Mouse (Mus musculus): ENCODE results near the gene Wdr83os.
A peak's percentile ranks its signal among the peaks of the same experiment; 100 is the strongest.

Wdr83os gene

GRCm38 (mm10) chr8:85080532-85081215, at the start of gene Wdr83os:
Gene Wdr83os (plus strand): TSS chr8:85080740.
- peak; percentile 67 for DNase-seq

GRCm38 (mm10) chr8:85032622-85033311, 47.8 kb upstream of the Wdr83os start:
- no peak for DNase-seq

- DNase-seq, result peak; percentile 48
Measured at GRCm38 (mm10) chr8:85033867-85034266, 46.7 kb upstream of the Wdr83os start.

- peak; percentile 77 for DNase-seq
Measured at GRCm38 (mm10) chr8:85034764-85035163, 45.8 kb upstream of the Wdr83os start.

GRCm38 (mm10) chr8:85035165-85035727, 45.3 kb upstream of the Wdr83os start:
- DNase-seq, result peak; percentile 56

- peak; percentile 59 for DNase-seq
Measured at GRCm38 (mm10) chr8:85035728-85036310, 44.7 kb upstream of the Wdr83os start.

- DNase-seq, result no peak
Measured at GRCm38 (mm10) chr8:85036381-85036717, 44.2 kb upstream of the Wdr83os start.

- peak; percentile 95 for DNase-seq
Measured at GRCm38 (mm10) chr8:85036718-85037365, 43.7 kb upstream of the Wdr83os start, which contains the start of gene Tnpo2. Gene Tnpo2 (plus strand): TSS chr8:85036915.

DNA sequence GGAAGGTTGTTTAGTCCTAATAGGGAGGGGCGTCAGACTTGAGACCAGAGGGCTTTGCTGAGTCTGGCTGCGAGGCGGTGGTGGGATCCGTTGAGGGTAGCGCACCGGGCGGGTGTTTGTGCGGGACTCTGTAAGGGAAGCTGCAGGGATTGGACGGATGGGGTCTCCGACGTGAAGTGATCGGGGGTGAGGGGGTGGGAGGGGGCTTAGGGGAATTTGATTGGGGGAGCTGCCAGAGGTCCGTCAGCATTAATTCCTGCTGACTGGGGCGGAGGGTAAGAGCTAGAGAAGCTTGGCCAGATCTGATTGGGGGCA, 43.2 kb upstream of the Wdr83os start:
- DNase-seq, result no peak

DNA sequence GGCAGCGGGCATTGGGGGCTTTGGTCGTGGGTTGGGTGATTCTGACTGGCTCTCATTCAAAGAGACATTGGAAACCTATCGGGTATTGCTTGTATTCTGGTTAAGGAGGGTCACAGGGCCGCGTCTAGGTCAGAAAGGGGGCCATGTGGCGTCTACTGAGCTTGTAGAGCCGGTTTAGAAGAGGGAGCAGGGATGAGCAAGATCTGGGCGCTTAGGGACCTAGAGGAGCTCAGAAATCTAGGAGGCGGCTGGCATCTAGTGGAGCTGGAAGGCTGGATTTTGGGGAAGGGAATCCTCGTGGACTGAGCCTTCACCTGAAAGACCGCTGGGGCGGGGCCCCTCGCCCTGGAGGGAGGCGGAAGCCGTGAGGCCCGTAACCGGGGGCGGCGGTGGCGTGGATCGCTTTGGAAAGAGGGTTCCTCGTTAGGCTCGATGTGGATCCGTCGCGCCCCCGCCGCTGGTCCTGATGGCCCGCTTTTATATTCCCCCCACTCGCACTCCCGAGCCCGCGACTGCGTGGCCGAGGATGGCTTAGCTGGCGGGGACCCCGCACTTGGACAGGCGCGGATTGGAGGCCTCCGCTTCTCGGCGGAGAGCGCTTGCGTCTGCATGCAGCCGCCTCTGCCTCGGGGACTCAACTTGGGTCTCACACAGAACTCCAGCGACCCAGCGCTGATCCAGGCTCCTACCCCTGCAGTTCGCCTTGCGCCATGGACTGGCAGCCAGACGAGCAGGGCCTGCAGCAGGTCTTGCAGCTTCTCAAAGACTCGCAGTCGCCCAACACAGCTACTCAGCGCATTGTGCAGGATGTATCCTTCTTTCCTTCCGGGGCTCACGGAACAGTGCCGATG, 42.6 kb upstream of the Wdr83os start:
- DNase-seq, result peak; percentile 68

DNA sequence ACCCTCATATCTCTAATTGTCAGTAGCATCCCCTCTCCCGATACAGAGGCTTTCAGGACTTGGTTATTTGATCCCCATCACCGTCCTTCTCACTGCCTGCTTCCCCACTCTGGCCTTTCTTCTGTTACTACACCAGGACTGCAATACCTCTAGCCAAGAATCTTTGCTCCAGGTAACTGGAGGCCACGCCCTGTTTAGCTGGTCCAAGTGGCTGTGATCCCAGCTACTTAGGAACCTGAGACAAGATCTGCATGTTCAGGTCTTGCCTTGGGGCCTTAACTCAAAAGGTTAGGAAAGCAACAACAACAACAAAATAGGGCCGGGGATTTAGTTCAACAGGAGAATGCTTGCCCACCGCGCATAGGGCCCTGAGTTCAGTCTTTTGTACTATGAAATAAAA, 36.9 kb upstream of the Wdr83os start:
- no peak for DNase-seq

GRCm38 (mm10) chr8:85057367-85057766, 23.2 kb upstream of the Wdr83os start:
- DNase-seq, result no peak

DNA sequence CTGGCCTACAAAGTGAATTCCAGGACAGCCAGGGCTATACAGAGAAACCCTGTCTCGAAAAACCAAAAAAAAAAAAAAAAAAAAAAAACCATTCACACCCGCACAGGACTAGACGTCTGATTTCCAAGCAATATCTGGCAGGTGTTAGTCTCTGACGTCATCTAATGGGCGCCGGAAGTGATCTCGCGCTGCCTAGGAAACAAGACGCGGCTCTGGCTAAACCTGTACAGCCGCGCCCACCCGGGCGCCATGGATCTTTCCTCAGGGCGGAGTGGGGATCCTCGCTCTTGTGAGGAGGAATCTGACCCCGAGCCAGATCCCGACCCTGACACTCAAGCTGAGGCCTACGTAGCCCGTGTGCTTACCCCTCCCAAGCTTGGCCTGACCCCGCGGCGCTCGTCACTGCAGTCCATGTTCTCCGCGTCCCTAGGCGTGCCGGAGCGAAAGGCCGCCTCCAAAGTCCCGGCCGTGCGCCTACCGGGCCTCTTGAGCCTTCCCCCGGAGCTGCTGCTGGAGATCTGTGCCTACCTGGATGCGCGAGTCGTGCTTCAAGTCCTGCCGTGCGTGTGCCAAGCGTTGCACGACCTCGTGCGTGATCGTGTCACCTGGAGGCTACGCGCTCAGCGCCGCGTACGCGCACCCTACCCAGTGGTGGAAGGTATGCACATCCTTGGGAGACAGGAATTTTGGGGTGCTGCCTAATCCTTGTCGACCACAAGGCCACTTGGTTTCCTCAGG, 20.5 kb upstream of the Wdr83os start, which contains the start of gene Fbxw9:
Gene Fbxw9 (plus strand): TSS at position 177 of the 738 bp plus-strand sequence.
- DNase-seq, result peak; percentile 91

DNA sequence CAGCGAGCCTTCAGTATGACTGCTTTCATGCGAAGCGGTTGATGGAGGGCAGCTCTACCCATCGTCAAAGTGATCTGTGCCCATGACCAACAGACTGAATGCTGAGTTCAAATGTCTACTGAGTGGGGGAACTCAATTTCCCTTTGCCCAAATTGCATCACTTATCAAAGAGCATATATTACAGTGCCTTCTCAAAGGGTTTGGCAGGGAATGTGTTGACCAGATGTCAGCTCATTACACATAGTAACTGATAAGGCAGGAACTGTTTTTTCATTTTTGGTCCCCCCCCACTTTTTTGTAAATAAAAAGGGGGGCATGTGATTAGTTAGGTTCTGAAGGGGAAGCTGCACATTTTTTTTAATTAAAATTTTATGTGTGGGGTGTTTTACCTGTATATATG, 17.9 kb upstream of the Wdr83os start:
- DNase-seq, result no peak

DNA sequence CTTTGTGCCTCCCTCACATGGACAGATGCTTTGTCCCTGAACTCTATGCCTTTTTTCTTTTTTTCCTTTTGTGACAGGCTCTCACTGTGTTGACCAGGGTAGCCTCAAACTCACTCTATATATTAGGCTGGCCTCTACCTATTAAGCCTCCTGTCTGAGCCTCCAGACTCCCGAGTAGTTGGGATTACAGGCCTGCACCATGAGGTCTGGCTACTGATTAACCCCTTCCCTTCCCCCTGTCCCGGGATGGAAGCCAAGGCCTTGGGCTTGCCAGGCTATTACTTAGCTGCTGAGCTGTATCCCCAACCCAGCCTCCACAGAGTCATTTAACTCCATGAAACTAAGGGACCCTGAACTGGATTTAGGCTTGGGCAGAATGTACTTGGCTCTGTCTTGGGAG, 15.3 kb upstream of the Wdr83os start:
- no peak for DNase-seq

- DNase-seq, result no peak
Measured at GRCm38 (mm10) chr8:85067155-85067554, 13.4 kb upstream of the Wdr83os start.

DNA sequence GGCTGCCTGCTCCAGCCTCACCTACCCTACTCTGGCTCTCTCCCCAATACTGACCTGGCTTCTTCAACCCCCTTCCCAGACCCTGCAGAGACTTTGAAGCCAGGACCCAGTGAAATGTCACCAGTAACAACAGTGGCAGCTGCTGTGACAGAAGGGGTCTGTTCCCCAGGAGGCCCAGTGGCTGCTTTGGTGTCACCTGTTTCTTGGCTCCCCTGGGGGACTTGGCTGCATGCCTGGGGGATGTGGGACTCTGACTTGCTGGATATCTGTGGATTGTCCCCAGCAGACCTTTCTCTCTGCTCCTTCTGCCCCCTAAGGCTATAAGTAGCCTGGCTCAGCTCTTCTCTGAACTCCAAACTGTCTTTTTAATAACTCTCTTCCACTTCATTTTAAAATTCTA, 12.6 kb upstream of the Wdr83os start, which contains the start of gene Gm5741:
Gene Gm5741 (minus strand): TSS at position 1 of the 400 bp plus-strand sequence.
- DNase-seq, result no peak

- no peak for DNase-seq
Measured at GRCm38 (mm10) chr8:85071041-85071440, 9.5 kb upstream of the Wdr83os start.

DNA sequence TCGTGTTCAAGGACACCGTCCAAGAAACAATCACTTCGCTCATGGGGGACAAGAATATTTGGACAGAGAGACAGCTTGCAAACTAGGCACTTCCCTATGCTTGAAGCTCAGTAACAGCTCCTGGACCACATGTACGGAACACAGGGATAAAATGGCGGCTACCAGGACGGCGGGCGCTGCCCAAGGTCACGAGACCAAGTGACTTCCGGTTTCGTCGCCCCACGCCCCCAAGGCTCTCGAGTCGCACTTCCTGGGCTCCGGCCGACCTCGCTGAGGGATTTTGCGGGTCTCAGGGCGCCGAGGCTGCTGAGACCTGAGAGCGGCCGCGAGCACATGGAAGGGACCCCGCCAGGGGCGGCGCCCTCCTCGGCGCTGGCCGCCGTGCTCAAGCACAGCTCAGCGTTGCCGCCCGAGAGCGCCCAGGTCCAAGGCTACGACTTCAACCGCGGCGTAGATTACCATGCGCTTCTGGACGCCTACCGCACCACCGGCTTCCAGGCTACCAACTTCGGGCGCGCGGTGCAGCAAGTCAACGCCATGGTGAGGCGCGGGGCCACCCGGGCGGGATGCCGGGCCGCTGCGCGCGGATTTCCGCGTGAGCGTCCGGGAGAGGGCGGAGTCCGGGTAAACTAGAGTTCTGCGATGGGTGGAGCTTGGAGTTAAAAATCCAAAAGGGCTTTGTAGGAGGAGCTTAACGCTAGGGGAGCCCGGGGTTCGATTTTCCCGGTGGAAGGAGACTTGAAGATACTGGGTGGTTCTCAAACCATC, 8.8 kb upstream of the Wdr83os start, which contains the start of gene Dhps:
Gene Dhps (plus strand): TSS at position 244 of the 768 bp plus-strand sequence.
- peak; percentile 92 for DNase-seq

DNA sequence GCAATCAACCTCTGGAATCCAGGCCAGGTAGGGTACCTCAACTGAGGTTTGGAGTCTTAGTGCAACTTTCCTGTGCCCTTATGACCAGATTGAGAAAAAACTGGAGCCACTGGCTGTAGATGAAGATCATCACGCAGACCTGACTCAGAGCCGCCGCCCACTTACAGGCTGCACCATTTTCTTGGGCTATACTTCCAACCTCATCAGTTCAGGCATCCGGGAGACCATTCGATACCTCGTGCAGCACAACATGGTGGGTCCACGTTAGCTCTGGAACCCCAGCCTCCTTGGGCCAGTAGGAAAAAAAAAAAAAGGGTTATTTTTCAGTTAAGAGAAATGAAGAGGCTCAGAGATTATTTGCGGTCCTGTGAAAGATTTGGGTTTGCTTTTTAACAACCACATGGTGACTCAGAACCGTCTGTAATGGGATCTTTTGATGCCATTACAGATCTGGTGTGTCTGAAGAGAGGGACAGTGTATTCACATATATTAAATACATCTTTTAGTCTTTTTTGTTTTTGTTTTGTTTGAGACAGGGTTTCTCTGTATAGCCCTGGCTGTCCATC, 8.1 kb upstream of the Wdr83os start:
- DNase-seq, result no peak

Data from cerebellum, adult 9-11 months (tissue).